Mouse (Mus musculus) midbrain, embryonic 15.5 days (tissue): ENCODE data around the gene Clk1. TPM values are rescaled to one million over a fixed set of nuclear protein-coding genes. Genes with fewer than 3 reads are reported as not detected.

ENCODE experiments used
- ATAC-seq: fragments of 200-750 bp; cut with Nextera tagmentation; replicated peaks from 2 replicates; pipeline ENCODE4 v1.8.0; 2017; ENCODE audit warnings: moderate TSS enrichment
- H3K27ac ChIP-seq: fragments of 300-500 bp; sonication (generic); 2 replicates; pipeline ENCODE4 v1.5.1; 2015; ENCODE audit warnings: mild to moderate bottlenecking, inconsistent platforms
- H3K27me3 ChIP-seq: fragments of 300-500 bp; sonication (generic); replicated peaks from 2 replicates; pipeline ENCODE4 v1.6.1; 2015; ENCODE audit warnings: inconsistent platforms
- H3K36me3 ChIP-seq: fragments of 300-500 bp; sonication (generic); replicated peaks from 2 replicates; pipeline ENCODE4 v1.6.1; 2015; ENCODE audit warnings: inconsistent platforms
- H3K4me1 ChIP-seq: fragments of 300-500 bp; sonication (generic); 2 replicates; pipeline ENCODE4 v1.6.1; 2015; ENCODE audit warnings: inconsistent platforms
- H3K4me2 ChIP-seq: fragments of 300-500 bp; sonication (generic); 2 replicates; pipeline ENCODE4 v1.6.1; 2015; ENCODE audit warnings: inconsistent platforms, mild to moderate bottlenecking, moderate library complexity
- H3K4me3 ChIP-seq: fragments of 300-500 bp; sonication (generic); 2 replicates; pipeline ENCODE4 v1.5.1; 2015; ENCODE audit warnings: mild to moderate bottlenecking, inconsistent platforms
- H3K9ac ChIP-seq: fragments of 300-500 bp; sonication (generic); 2 replicates; pipeline ENCODE4 v1.6.1; 2015; ENCODE audit warnings: mild to moderate bottlenecking, inconsistent platforms
- H3K9me3 ChIP-seq: fragments of 300-500 bp; sonication (generic); 2 replicates; pipeline ENCODE4 v1.6.1; 2016; ENCODE audit warnings: inconsistent platforms
- WGBS: fragments of 180-500 bp; shearing (Covaris S2); methylation state at CpG from one replicate; pipeline ENCODE4 v1.1.7; 2015; ENCODE audit warnings: mixed read lengths; 5-methylcytosine and 5-hydroxymethylcytosine counted together
- polyA plus RNA-seq: library from polyadenylated mRNA; unstranded; fragments of >200 nt; fragmentation: Nextera tagmentation; extraction: Ambion mirVana; gene quantifications from 2 replicates; pipeline ENCODE4 v1.2.1, GENCODE M21; 2015

Clk1 gene
- polyA plus RNA-seq, 1 experiment from 2014 or later: 170 TPM

DNA sequence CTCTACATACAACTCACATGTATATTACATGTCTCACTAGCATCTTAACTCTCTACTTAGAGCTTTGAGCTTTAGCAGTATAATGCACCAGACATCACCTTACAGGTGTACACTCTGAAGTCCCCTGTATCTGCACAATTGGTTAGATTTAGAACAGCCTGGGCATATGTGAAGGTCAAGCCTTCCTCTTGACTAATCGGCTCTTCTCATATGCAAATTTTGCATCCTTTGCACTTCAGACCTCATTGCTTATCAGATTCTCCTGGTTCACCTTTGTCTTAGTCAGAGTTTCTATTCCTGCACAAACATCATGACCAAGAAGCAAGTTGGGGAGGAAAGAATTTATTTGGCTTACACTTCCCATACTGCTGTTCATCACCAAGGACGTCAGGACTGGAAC lies 54.1 kb downstream of the Clk1 start:
- Histone ChIP-seq H3K9ac (no peak overlapping the region), H3K36me3 (no peaks in the 10 kb centered on the region), H3K27me3 (no peaks in the 10 kb centered on the region), H3K27ac (no peak overlapping the region), H3K4me3 (no peak overlapping the region), H3K4me1 (no peaks in the 10 kb centered on the region), H3K4me2 (no peak overlapping the region), H3K9me3 (no peaks in the 10 kb centered on the region)
- WGBS: 74% methylated on average over 2 of the region's 2 CpGs
- ATAC-seq: no peak

DNA sequence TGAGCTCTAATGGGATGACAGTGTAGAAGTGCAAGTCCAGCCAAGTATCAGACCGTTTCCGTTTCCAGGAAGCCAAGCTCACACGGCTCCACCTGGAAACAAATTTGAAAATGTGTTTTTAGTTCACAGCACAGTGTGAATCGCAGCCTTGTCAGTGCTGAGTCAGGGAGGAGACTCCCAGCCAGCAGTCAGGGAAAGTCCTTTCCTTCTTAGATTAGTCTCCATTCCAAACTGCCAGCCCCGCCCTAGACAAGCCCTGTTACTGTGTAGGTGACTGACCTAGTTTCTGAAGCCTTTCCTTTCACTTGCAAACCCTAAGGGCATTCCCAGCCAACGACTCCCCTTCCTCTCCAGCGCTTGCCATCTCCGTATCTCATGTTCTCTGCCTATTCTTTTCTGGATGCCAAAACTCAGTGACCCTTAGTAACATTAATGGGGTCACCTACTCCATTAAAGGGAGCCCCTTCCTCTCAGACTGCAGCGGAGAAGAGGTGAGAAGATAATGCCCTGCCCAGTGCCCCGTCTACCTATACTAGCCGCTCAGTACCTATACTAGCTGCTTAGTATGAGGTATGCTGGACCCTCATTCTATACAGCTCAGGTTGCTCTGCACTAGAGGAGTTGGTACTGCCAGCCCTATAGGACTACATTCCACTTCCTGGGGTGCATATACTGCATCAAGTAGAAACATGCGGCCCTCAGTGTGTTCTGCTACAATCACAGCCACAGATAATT lies 57.0 kb downstream of the Clk1 start:
- WGBS: 89% methylated on average over 12 of the region's 12 CpGs
- no peak for ATAC-seq
- no peak overlapping the region for H3K4me3 ChIP-seq
- H3K27ac ChIP-seq: no peak overlapping the region
- no peaks in the 10 kb centered on the region for H3K9me3 ChIP-seq
- H3K27me3 ChIP-seq: no peaks in the 10 kb centered on the region
- H3K36me3 ChIP-seq: no peaks in the 10 kb centered on the region
- no peak overlapping the region for H3K9ac ChIP-seq
- no peak overlapping the region for H3K4me2 ChIP-seq
- H3K4me1 ChIP-seq: no peaks in the 10 kb centered on the region

DNA sequence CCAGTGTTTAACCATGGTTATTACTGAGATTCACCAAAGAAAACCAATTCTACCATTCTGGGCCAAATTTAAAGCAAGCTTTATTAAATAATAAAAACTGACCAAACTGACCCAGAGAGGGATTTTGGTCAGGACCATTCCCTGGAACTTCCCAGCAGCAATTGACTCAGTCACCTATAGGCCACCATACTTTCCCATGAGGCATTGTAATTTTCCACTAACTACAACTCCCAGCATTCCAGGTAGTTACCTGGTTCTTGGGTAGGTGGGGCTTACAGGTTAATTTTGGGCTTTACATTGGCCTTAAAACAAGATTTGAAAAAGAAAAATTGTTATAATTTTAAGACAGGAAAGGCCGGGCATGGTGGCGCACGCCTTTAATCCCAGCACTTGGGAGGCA lies 58.0 kb downstream of the Clk1 start:
- WGBS: 98% methylated on average over 3 of the region's 3 CpGs
- no peak overlapping the region for H3K4me2 ChIP-seq

DNA sequence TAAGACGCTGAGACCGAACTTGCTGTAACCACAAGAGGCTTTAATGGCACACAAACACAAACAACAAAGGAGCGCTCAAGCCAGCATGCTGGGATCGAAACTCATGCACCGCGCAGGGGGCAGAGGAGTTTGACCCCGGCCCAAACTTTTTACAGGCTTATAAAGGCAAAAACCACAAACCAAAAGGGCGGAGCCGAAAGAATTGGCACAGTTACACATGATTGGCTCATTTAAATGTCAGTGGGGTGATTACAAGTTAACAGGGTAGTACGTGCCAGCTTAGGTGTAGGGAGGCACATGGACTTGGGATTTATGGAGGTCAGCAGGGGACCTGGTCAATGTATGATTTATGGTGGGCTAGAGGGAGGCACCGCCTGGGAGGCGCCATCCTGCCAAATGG lies 59.3 kb downstream of the Clk1 start:
- Histone ChIP-seq H3K4me3 (no peak overlapping the region), H3K9me3 (no peaks in the 10 kb centered on the region), H3K9ac (no peak overlapping the region), H3K4me2 (no peak overlapping the region), H3K27me3 (no peaks in the 10 kb centered on the region), H3K27ac (no peak overlapping the region), H3K4me1 (no peaks in the 10 kb centered on the region), H3K36me3 (no peaks in the 10 kb centered on the region)
- 90% methylated on average over 12 of the region's 12 CpGs for WGBS
- ATAC-seq: no peak

More for the DNA sequence above, 58.0 kb downstream of the Clk1 start:
- no peak overlapping the region for H3K9ac ChIP-seq
- no peak for ATAC-seq
- H3K4me3 ChIP-seq: no peak overlapping the region
- no peaks in the 10 kb centered on the region for H3K4me1 ChIP-seq
- H3K27ac ChIP-seq: no peak overlapping the region
- no peaks in the 10 kb centered on the region for H3K9me3 ChIP-seq
- no peaks in the 10 kb centered on the region for H3K27me3 ChIP-seq
- no peaks in the 10 kb centered on the region for H3K36me3 ChIP-seq

DNA sequence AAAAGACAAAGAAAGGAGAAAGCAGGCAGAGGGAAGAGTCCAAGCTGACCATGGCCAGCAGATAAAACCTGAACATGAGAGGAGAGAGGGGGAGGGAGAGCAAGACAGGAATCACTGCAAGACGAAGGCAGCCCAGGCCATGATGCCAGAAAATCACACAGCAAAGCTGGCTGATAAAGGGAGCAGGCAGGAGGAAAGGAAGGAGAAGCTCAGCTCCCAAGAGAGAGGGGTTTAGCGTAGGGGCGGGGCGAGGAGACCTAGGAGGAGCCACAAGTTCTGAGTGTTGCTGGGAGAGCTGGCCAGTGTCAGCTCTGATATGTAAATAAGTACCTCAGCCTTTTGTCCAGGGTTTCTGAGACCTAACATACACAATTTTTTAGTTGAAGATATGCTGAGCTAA lies 61.6 kb downstream of the Clk1 start:
- H3K36me3 ChIP-seq: no peaks in the 10 kb centered on the region
- no peaks in the 10 kb centered on the region for H3K27me3 ChIP-seq
- H3K27ac ChIP-seq: no peak overlapping the region
- H3K4me2 ChIP-seq: no peak overlapping the region
- ATAC-seq: no peak
- 59% methylated on average over 4 of the region's 4 CpGs for WGBS
- no peaks in the 10 kb centered on the region for H3K4me1 ChIP-seq
- H3K9me3 ChIP-seq: no peaks in the 10 kb centered on the region
- no peak overlapping the region for H3K4me3 ChIP-seq
- H3K9ac ChIP-seq: no peak overlapping the region

Other genes starting within 250 kb of the Clk1 start
- gene Aox4, start 213.7 kb downstream of the Clk1 start, polyA plus RNA-seq: 0.34 and 0.43 TPM in 2 replicates
- not detected in 2 replicates for gene Aox2, start 145.7 kb downstream of the Clk1 start, polyA plus RNA-seq
- 310 and 332 TPM in 2 replicates for gene Bzw1, start 31.2 kb downstream of the Clk1 start, polyA plus RNA-seq
- gene Nif3l1, start 21.1 kb upstream of the Clk1 start, polyA plus RNA-seq: 57.6 and 59.5 TPM in 2 replicates
- 46.6 and 51.0 TPM in 2 replicates for gene Ppil3, start 21.4 kb upstream of the Clk1 start, polyA plus RNA-seq
- gene Orc2, start 81.0 kb upstream of the Clk1 start, polyA plus RNA-seq: 21.3 and 22.1 TPM in 2 replicates
- 13.7 and 15.6 TPM in 2 replicates for gene Fam126b, start 162.3 kb upstream of the Clk1 start, polyA plus RNA-seq
- gene Ndufb3, start 162.3 kb upstream of the Clk1 start, polyA plus RNA-seq: 147 and 170 TPM in 2 replicates